Mouse (Mus musculus) left cerebral cortex, adult 18-20 months (tissue): ENCODE data around the gene Lmf1. TPM values are rescaled to one million over a fixed set of nuclear protein-coding genes. Genes with fewer than 3 reads are reported as not detected.

Source experiments
- DNase-seq, 2 experiments: peaks; one replicate each; pipeline ENCODE4 v3.0.0; 2021 to 2022; ENCODE audit warnings: low spot score in 2 of 2, mixed read lengths in 1 of 2
- total RNA-seq, 2 experiments: library from RNA; stranded (reverse); gene quantifications; 2 replicates each; pipeline ENCODE4 v1.2.3; 2021

Gene Lmf1
- total RNA-seq, 2 experiments from 2014 or later = 19.1 to 20.2 TPM

DNA sequence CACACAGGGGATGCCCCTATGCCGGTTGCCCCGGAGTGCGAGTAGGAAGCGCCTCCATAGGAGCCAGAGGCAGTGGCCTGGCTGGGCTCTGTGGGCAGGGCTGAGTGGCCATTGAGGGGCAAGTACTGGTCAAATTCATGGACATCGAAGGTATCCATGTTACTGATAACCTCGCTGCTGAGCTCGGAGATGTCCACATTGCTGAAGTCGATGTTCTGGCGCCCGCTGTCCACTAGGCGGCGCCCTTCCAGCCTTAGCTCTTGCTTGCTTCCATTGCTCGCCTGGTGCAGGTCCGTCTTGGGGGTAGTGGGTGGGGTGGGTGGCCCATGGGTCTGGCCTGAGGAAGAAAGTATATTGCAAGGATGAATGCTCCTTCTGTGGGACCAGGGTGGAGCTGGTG lies 11.1 kb upstream of the Lmf1 start:
- peak; percentile 87 for DNase-seq

- DNase-seq = peak; percentile 50 to 61
These were observed 10.7 kb upstream of the Lmf1 start for GRCm38 (mm10) chr17:25568206-25568605.

GRCm38 (mm10) chr17:25568880-25569279 lies 10.0 kb upstream of the Lmf1 start:
- peak in 1 of 2 experiments; percentile 62 for DNase-seq

DNA sequence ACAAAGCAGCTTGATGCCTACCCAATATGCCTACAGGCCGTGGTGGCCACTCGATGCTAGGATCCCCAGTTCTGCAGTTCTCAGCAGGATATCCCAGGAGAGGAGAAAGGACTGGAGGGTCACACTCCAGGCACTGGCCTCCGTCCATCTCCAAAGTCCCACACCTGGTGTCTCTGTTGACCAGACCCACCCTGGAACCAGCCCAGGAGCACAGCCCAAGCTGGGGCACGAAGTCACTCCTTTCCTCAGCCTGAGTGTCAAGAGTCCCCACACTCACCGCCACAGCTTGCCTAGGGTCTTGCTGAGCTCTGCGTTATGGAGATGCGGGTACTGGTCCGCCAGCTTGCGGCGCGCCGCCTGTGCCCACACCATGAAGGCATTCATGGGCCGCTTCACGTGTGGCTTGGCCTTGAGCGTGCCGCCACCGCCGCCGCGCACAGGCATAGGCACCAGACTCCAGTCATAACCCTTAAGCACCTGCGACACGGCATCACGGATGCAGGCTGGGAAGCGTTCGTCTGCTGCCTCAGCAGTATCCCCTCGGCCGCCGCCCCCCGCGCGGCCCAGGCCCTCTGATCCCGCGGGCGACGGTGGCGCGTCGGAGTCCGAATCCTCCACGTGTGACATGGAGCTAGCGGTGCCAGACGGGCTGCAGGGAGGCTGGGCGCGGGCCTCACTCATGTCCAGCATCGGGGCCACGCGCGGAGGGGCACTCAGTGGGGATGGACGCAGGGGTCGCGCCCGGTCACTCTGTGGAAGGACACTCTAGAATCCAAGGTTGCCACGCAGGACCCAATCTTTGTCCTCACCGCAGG lies 8.8 kb upstream of the Lmf1 start:
- DNase-seq = peak in 1 of 2 experiments; percentile 45

GRCm38 (mm10) chr17:25570648-25571452 lies 8.0 kb upstream of the Lmf1 start, which contains the start of gene Sox8:
Gene Sox8, minus strand, starts transcription at chr17:25570686.
- peak; percentile 88 to 91 for DNase-seq

DNA sequence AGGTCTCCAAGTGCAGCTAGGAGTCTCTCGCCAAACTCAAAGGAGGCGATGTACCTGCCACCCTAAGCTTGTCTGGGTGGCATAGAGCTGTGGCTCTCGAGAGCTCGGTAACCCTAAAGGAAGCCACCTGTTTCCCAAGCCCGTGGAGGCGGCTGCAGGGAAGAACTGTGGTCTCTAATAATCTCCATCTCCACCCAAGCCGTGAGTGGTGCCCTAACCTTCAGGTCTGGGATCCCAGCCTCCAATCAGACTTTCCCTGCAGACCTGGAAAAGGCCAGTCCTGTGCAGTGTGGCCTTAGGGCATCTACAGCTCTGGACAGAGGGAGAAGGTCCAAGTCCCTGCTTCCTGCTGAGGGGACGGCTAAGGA lies 7.4 kb upstream of the Lmf1 start:
- no peak for DNase-seq

DNA sequence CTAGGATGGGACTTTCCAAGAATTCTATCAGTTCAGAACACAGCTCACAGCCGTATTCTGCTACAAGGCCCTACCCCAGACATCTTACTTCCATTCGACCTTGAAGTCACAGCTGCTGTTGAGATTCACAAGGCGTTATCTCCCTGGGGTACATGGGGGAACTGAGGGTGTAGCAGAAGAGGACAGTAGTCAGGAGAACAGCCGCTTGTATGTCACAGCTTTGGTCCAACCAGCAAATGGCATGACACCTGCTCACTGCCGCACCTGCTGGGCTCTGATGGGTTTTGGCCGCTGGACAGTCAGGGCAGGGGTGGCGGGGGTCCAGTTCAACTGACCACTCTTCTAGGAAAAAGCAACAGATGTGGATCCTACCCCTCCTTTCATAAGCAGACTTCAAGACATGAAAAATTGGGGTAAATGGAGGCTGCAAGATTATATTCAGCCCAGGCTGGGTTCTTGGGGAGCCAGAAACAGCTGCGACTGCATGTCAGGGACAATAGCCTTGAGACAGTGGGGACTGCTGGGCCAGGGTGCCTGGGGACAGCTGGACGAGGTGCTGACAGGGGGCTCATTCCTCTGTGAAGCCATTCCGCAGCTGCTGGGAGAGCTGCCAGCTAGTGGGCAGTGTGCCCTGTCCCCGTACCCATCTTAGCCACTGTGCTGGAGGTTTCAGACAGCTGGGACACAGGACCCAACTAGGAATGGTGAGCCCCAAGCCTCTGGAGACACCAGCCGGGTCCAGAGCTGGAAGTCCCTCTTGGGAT lies 3.5 kb upstream of the Lmf1 start:
- DNase-seq = no peak

DNA sequence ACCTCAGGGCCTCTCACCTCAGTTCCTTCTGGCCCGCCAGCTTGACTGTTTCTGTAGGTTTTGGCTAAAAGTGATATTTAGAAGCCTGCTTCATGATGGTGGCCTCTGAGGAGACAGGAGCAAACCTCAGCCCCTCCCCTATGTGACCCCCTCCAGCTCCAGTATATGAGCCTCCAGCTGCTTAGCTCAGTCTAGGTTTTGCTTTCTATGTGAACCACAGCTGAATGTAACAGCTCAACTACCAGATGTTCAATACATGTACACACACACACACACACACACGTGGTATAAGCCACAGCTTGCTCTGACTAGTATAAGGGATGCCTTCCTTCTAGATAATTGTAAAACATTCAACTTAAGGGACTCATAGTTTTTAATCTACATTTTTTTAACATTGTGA lies 2.9 kb upstream of the Lmf1 start:
- no peak for DNase-seq

DNA sequence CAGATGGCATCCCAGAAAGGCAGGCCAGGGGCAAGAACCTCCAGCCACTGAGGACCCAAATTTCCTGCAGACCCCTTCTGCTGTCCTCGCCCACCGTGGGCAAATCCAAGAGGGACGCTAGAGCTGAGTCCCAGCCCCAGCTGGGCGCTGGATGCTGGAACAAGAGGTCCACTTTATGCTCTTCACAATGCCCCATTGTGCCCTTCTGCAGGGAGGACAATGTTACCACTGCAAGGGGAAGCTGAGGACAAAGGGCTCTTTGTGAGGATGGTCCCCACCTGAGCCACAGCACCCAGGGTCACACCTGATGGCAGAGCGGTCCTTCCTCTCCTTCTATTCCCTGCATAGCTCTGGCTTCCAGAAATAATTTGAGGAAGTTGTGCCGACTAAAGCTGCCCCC lies 1.6 kb upstream of the Lmf1 start:
- no peak for DNase-seq

- no peak for DNase-seq
These were observed 1.2 kb upstream of the Lmf1 start for GRCm38 (mm10) chr17:25577702-25578101.

- no peak for DNase-seq
These were observed 605 bp downstream of the Lmf1 start for GRCm38 (mm10) chr17:25579332-25580047.

DNA sequence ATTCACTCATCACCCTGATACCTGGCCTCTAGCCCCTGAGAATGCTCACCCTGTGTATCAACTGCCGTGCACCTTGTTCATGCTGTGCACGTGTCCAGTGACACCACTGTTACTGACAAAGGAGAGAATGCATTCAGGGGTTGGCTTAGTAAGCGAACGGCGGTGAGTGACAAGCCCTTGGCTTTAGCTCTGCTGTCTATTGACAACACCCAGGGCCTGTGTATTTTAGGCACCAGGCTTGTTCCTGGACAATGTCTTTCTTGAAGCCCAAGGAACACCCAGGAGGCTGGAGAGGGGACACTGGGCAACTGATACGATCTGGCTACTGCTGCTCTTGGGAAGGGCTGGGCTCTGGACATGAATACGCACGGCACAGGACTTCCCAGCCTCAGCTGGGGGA lies 3.2 kb downstream of the Lmf1 start:
- no peak for DNase-seq

DNA sequence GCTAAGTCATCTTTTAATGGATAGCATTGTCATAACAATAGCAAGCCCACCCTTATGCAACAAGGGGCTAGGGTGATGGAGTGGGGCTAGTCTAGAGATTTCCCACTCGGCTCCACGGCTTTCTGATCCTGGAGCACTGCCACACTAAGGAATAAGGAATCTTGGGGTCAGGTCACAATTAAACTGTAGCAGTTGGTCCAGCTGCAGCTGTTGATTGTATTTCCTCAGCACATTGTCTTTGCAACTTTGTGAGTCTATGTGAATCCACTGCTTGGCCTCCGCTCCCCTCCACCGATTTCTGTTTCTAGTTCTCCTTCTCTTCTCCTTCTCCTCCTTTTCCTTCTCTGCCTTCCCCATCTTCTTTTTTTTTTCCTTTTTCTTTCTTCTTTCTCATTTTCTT lies 4.2 kb downstream of the Lmf1 start:
- no peak for DNase-seq

DNA sequence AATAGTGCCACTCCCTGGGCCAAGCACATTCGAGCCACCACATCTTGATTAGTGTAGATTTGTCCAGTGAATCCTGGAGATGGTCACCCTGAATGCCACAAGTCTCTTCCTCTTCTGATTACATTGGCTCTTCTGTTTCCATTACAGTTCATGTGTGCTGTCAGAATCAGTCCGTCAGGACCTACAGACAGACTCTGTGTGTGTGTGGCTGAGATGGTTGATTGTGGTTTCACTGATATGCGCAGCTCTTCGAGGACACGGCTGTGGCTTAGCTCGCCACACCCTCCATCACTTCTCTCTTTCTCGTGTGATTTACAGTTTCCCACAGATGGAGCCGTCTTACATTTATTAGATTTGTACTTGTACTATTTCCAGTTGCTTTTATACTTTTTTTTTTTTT lies 5.0 kb downstream of the Lmf1 start:
- no peak for DNase-seq

DNA sequence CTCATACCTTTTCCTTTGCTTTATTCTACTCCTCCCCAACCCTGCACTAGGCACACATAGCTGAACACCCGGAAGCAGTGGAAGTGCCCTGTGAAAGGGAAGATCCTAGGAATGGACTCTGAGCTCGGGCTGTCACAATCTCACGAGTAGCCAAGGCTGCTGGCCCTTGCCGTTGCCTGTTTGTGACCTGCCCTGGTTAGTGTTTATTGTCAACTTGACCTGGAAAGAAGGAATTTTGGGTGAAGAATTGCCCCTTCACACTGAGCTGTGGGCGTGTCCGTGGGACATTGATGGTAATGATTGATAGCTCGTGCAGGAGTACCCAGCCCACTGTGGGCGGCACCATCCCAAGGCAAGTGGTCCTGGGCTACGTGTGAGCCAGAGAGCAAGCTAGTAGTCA lies 5.8 kb downstream of the Lmf1 start:
- DNase-seq = no peak

GRCm38 (mm10) chr17:25590068-25590467 lies 11.2 kb downstream of the Lmf1 start:
- no peak for DNase-seq

DNA sequence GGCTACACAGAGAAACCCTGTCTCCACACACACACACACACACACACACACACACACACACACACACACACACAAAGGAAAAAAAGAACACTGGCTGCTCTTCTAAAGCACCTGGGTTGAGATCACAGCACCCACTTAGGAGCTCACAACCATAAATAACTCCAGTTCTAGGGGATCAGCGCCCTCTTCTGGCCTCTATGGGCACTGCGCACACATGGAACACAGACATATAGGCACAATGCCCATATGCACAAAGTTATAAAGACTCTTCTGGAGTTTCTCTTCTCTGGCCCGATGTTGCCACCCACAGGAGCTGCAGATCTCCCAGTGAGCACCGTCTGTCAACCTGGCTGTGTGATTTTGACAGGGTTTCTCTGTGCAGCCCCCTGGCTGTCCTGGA lies 12.1 kb downstream of the Lmf1 start:
- DNase-seq = no peak

DNA sequence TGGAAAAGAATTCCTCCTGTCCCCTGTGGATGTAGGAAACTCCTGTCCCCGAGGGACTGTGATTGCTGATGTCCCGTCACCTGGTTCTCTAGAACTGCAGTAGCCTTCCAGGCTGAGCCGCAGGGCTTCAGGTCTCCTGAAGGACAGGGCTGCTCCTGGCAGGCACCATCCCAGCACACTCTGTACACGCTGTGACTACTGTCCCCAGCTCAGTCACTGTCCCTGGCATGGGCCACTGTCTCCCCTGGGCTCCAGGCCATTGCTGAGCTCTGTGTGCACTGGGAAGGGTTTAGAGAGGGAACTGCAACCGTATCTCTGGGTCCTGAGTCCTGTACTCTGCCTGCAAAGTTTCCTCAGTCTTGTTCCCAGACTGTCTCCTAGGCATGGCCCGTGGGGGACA lies 13.5 kb downstream of the Lmf1 start:
- no peak for DNase-seq

DNA sequence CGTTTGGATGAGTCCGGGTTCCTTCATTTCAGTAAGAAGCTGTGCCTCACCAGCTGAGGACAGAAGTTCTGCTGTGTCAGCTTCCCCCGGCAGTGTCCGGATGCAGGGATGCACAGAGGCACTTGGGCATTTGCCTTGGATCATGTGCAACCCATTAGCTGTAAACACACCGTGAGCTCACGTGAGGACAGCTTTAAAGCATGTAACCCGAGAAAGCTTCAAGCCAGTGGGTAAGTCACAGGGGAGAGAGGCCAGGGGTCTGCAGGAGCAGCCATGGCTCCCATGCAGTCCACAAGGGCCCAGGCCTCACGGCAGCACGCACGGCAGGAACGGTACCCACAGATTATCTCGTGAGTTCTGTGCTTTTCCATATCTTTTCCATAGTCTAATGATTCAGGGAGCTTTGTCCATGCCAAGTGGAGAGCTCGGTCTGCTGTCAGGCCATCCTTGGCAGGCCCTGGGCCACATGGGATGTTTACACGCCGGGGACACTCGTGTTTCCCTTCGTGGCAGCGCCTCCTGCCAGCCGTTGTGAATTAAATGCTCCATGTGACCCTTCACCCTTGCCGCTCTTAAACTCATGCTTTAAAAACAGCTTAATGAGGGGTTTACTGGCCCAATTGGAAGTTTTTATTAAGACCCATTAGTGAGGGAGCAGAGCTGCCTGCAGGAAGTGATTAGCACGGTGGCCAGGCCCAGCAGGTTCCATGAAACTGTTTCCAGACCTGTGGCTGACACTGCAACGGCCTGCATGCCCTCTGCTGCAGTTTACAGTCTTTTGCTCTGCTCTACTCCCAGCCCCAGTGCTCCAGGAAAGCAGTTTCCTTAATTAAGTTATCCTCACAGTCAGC lies 14.8 kb downstream of the Lmf1 start:
- no peak for DNase-seq

- DNase-seq = no peak
These were observed 16.6 kb downstream of the Lmf1 start for GRCm38 (mm10) chr17:25595495-25595894.
